8 mouse cellular contexts compared by ENCODE assay signal in genomic region chr6:72538562-72539031, GRCm38 (mm10). TPM values are rescaled to one million over a fixed set of nuclear protein-coding genes. Genes with fewer than 3 reads are reported as not detected.
DNase-seq lines count a peak whose midpoint lies in the region; ATAC-seq lines count a peak whose summit lies in the region.

No protein-coding gene starts in this region.

- 0 out of 2 replicates have a peak overlapping the region, but pooled peaks have one; percentile 9 for H3K27ac ChIP-seq in heart, embryonic 13.5 days (replicated peaks)
- H3K27ac ChIP-seq in liver, embryonic 12.5 days: peak overlapping the region; percentile 55
- H3K27ac ChIP-seq in stomach, embryonic 15.5 days: peak overlapping the region; percentile 19; the same call in 1 of the 2 replicates

- H3K36me3 ChIP-seq in heart, embryonic 13.5 days: no peaks in the 10 kb centered on the region
- no peaks in the 10 kb centered on the region for H3K36me3 ChIP-seq in liver, embryonic 12.5 days
- H3K36me3 ChIP-seq in stomach, embryonic 15.5 days: no peaks in the 10 kb centered on the region

- H3K4me2 ChIP-seq in heart, embryonic 13.5 days: peak overlapping the region; percentile 72
- peak overlapping the region; percentile 78 for H3K4me2 ChIP-seq in liver, embryonic 12.5 days
- H3K4me2 ChIP-seq in stomach, embryonic 15.5 days: peak overlapping the region; percentile 72

- no peaks in the 10 kb centered on the region for H3K27me3 ChIP-seq in heart, embryonic 13.5 days (replicated peaks)
- H3K27me3 ChIP-seq in liver, embryonic 12.5 days (replicated peaks): no peaks in the 10 kb centered on the region
- no peaks in the 10 kb centered on the region for H3K27me3 ChIP-seq in stomach, embryonic 15.5 days (replicated peaks)

- DNase-seq in CD4-positive helper T cell, adult 2 months (ENCODE audit: low read depth, low spot score): peak; percentile 93
- DNase-seq in brain, embryonic 18.5 days (ENCODE audit: low read depth, low spot score): peak; percentile 85
- peak; percentile 87 for DNase-seq in kidney, postnatal 10 days
- DNase-seq in natural killer cell, adult 2 months (ENCODE audit: low spot score in 2 of 2): peak; percentile 77 to 85

- peak; percentile 92 for ATAC-seq in erythroid progenitor cell, adult 5-6 weeks (replicated peaks; ENCODE audit: low FRiP score, poor library complexity, severe bottlenecking)
- peak; percentile 72 for ATAC-seq in heart, embryonic 13.5 days (ENCODE audit: extremely low read depth, insufficient number of reproducible peaks, low FRiP score, low TSS enrichment)
- peak; percentile 99 for ATAC-seq in liver, embryonic 12.5 days
- peak; percentile 97 for ATAC-seq in stomach, embryonic 15.5 days (ENCODE audit: insufficient read depth, low FRiP score, low read depth)

- H3K4me3 ChIP-seq in heart, embryonic 13.5 days: peak overlapping the region; percentile 60
- peak overlapping the region; percentile 66 for H3K4me3 ChIP-seq in liver, embryonic 12.5 days
- H3K4me3 ChIP-seq in stomach, embryonic 15.5 days (replicated peaks): peak overlapping the region; percentile 48

- WGBS in heart, embryonic 13.5 days: 3% methylated on average over 16 of the region's 16 CpGs
- 6% methylated on average over 16 of the region's 16 CpGs for WGBS in liver, embryonic 12.5 days (ENCODE audit: insufficient replicate concordance)
- 3% methylated on average over 16 of the region's 16 CpGs for WGBS in stomach, embryonic 15.5 days

- peak overlapping the region; percentile 81 for H3K9ac ChIP-seq in heart, embryonic 13.5 days
- H3K9ac ChIP-seq in liver, embryonic 12.5 days: peak overlapping the region; percentile 74
- H3K9ac ChIP-seq in stomach, embryonic 15.5 days: peak overlapping the region; percentile 23; the same call in 1 of the 2 replicates

- H3K9me3 ChIP-seq in heart, embryonic 13.5 days: no peaks in the 10 kb centered on the region
- H3K9me3 ChIP-seq in liver, embryonic 12.5 days (replicated peaks): no peaks in the 10 kb centered on the region
- no peaks in the 10 kb centered on the region for H3K9me3 ChIP-seq in stomach, embryonic 15.5 days

- peaks cover 18% of the 10 kb centered on the region for H3K4me1 ChIP-seq in heart, embryonic 13.5 days
- H3K4me1 ChIP-seq in liver, embryonic 12.5 days: peaks cover 31% of the 10 kb centered on the region
- H3K4me1 ChIP-seq in stomach, embryonic 15.5 days: peaks cover 6% of the 10 kb centered on the region; the same call in 1 of the 2 replicates

RNA-seq across cellular contexts. Expression of gene Capg, which starts 5.6 kb away (rescaled TPM):
- total RNA-seq in erythroid progenitor cell, adult 5-6 weeks (2015; ENCODE audit: low replicate concordance): 9.0 and 15.5 TPM in 2 replicates
- 12.6 and 28.6 TPM in 2 replicates for total RNA-seq in erythroid progenitor cell, adult 5-6 weeks (2017; ENCODE audit: low replicate concordance)
- polyA plus RNA-seq in heart, embryonic 13.5 days (2015; fragmentation: Nextera tagmentation; extraction: Ambion mirVana): 25.1 and 25.4 TPM in 2 replicates
- 18.5 and 19.7 TPM in 2 replicates for polyA plus RNA-seq in liver, embryonic 12.5 days (2016; fragmentation: Nextera tagmentation; extraction: Ambion mirVana)
- 80.9 and 98.6 TPM in 2 replicates for polyA plus RNA-seq in stomach, embryonic 15.5 days (2015; fragmentation: Nextera tagmentation; extraction: Ambion mirVana)

RNA-seq across cellular contexts. Expression of gene Sh2d6, which starts 17.1 kb away (rescaled TPM):
- total RNA-seq in erythroid progenitor cell, adult 5-6 weeks (2015; ENCODE audit: low replicate concordance): not detected in 2 replicates
- not detected in 2 replicates for total RNA-seq in erythroid progenitor cell, adult 5-6 weeks (2017; ENCODE audit: low replicate concordance)
- polyA plus RNA-seq in heart, embryonic 13.5 days (2015; fragmentation: Nextera tagmentation; extraction: Ambion mirVana): 0.21 TPM in 1 of 2 replicates, not detected in the other
- polyA plus RNA-seq in liver, embryonic 12.5 days (2016; fragmentation: Nextera tagmentation; extraction: Ambion mirVana): not detected in 2 replicates
- 0.18 and 0.22 TPM in 2 replicates for polyA plus RNA-seq in stomach, embryonic 15.5 days (2015; fragmentation: Nextera tagmentation; extraction: Ambion mirVana)

RNA-seq across cellular contexts. Expression of gene Elmod3, which starts 59.6 kb away (rescaled TPM):
- total RNA-seq in erythroid progenitor cell, adult 5-6 weeks (2015; ENCODE audit: low replicate concordance): 5.0 and 5.9 TPM in 2 replicates
- 0.13 and 2.5 TPM in 2 replicates for total RNA-seq in erythroid progenitor cell, adult 5-6 weeks (2017; ENCODE audit: low replicate concordance)
- 10.6 and 11.8 TPM in 2 replicates for polyA plus RNA-seq in heart, embryonic 13.5 days (2015; fragmentation: Nextera tagmentation; extraction: Ambion mirVana)
- polyA plus RNA-seq in liver, embryonic 12.5 days (2016; fragmentation: Nextera tagmentation; extraction: Ambion mirVana): 6.8 and 7.6 TPM in 2 replicates
- 13.7 and 15.9 TPM in 2 replicates for polyA plus RNA-seq in stomach, embryonic 15.5 days (2015; fragmentation: Nextera tagmentation; extraction: Ambion mirVana)

RNA-seq across cellular contexts. Expression of gene Retsat, which starts 59.7 kb away (rescaled TPM):
- 3.4 and 13.0 TPM in 2 replicates for total RNA-seq in erythroid progenitor cell, adult 5-6 weeks (2015; ENCODE audit: low replicate concordance)
- 1.4 and 1.5 TPM in 2 replicates for total RNA-seq in erythroid progenitor cell, adult 5-6 weeks (2017; ENCODE audit: low replicate concordance)
- 18.3 and 20.1 TPM in 2 replicates for polyA plus RNA-seq in heart, embryonic 13.5 days (2015; fragmentation: Nextera tagmentation; extraction: Ambion mirVana)
- 15.3 and 16.6 TPM in 2 replicates for polyA plus RNA-seq in liver, embryonic 12.5 days (2016; fragmentation: Nextera tagmentation; extraction: Ambion mirVana)
- 21.5 and 22.3 TPM in 2 replicates for polyA plus RNA-seq in stomach, embryonic 15.5 days (2015; fragmentation: Nextera tagmentation; extraction: Ambion mirVana)

Comparison
In these comparisons a context has a peak if more than half of its experiments do, and no peak if none do; other contexts are left out.
1. Peak in every context shown above with its lines: DNase-seq, ATAC-seq, H3K4me3 ChIP-seq and H3K27ac ChIP-seq.
2. H3K9ac ChIP-seq: peak in every context shown above with its lines; median percentile 81 in heart, embryonic 13.5 days; 74 in liver, embryonic 12.5 days; 23 in stomach, embryonic 15.5 days.